Mouse (Mus musculus): ENCODE data around the gene Sdsl. TPM values are rescaled to one million over a fixed set of nuclear protein-coding genes. Genes with fewer than 3 reads are reported as not detected.
A peak's percentile ranks its signal among the peaks of the same experiment; 100 is the strongest.

Sdsl gene
- polyA plus RNA-seq, 1 experiment from 2014 or later = 8.6 TPM

DNA sequence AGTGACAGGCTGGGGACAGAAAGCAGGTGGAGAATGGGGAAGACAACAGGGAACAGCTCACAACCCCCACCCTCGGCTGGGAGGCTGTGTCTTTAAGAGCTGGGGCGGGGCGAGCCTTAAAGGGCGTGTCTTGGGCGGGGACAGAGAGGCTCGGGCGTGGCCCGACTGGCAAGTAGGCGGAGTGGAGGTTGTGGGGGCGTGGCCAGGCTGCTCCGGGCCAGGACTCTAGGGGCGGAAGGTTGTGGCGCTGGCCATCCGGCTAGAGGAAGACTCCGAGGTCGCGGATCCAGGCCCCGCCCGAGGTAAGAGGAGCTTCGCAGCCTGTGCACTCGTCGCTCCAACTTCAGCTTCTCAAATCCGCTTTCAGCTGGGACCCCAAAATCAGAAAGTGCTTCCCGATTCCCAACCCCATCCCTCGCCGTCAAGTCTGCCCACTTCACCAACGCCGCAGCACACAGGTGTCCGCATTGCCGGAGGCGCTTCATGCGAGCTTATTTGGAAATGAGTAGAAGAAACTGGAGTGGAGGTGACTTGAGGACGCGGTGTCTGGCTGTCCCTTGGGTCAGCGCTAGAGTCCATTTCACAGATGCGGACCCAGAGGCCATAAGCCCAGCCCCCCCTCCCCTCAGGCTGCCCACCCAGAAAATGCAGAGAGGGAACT lies 38.5 kb upstream of the Sdsl start, which contains the start of gene Slc8b1:
Gene Slc8b1, plus strand, starts transcription at position 187 of the 661 bp plus-strand sequence.
- Histone ChIP-seq H3K27me3 (ENCODE audit: control insufficient read depth, insufficient read depth, low read length) (0 out of 2 replicates have a peak, but pooled peaks cover 4% of the 10 kb centered on the region), H3K9ac (ENCODE audit: low read depth, low read length) (peak within 1 kb of the TSS; percentile 67), H3K4me2 (peak within 1 kb of the TSS; percentile 82), H3K36me3 (ENCODE audit: control insufficient read depth, insufficient read depth, low read length) (no peaks in the 10 kb centered on the region), H3K27ac (ENCODE audit: low read depth, low read length) (no peak within 1 kb of the TSS), H3K4me3 (ENCODE audit: low read depth, low read length) (peak within 1 kb of the TSS; percentile 55), H3K9me3 (replicated peaks; ENCODE audit: control insufficient read depth, low read length) (no peaks in the 10 kb centered on the region), H3K4me1 (ENCODE audit: control insufficient read depth, insufficient read depth, low read length) (peaks cover 12% of the 10 kb centered on the region; the same call in 1 of the 2 replicates)
- 2% methylated on average over 36 of the region's 36 CpGs for WGBS (ENCODE audit: insufficient replicate concordance)
- peak; percentile 87 for ATAC-seq (replicated peaks; ENCODE audit: insufficient number of reproducible peaks, low FRiP score, low TSS enrichment)

DNA sequence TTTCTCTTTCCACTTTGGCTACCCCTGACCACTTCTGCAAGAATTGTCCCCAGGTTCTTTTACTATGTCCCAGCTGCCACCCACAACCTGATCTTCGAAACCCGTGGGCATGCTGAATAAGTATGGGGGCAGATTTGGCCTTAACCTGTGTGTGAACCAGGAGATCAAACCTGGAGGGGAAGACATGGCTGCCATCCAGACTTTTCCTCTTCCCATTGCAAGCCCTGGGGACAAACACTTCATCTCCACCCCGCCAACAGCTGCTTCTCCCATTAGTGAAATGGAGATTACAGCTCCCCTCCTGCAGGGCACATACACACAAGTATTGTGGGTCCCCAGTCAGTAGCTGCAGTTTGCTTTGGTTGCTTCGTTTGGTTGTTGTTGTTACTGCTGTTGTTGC lies 34.7 kb upstream of the Sdsl start:
- Histone ChIP-seq H3K36me3 (ENCODE audit: control insufficient read depth, insufficient read depth, low read length) (no peaks in the 10 kb centered on the region), H3K9me3 (replicated peaks; ENCODE audit: control insufficient read depth, low read length) (no peaks in the 10 kb centered on the region), H3K4me2 (no peak overlapping the region), H3K9ac (ENCODE audit: low read depth, low read length) (no peak overlapping the region), H3K4me1 (ENCODE audit: control insufficient read depth, insufficient read depth, low read length) (peaks cover 11% of the 10 kb centered on the region), H3K27ac (ENCODE audit: low read depth, low read length) (no peak overlapping the region), H3K4me3 (ENCODE audit: low read depth, low read length) (no peak overlapping the region), H3K27me3 (ENCODE audit: control insufficient read depth, insufficient read depth, low read length) (0 out of 2 replicates have a peak, but pooled peaks cover 4% of the 10 kb centered on the region)
- no peak for ATAC-seq (replicated peaks; ENCODE audit: insufficient number of reproducible peaks, low FRiP score, low TSS enrichment)
- WGBS (ENCODE audit: insufficient replicate concordance) = 54% methylated on average over 4 of the region's 4 CpGs

DNA sequence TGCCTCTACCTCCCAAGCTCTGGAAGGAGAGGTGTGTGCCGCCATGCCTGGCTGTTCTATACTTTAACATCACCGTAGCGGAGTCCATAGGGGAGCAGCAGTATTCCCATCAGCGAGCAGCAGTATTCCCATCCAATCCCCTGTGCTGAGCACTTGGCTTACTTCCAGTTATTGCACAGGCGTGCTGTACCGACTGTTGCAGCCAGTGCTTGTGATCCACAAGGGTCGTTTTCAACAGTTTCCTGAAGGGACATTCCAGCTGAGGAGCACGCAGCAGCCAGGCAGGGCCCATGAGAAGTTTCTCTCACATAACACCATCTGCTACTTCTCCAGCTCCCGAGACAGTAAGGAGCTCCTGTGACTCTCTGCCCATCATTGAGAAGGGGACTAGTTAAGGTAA lies 33.9 kb upstream of the Sdsl start:
- no peaks in the 10 kb centered on the region for H3K9me3 ChIP-seq (replicated peaks; ENCODE audit: control insufficient read depth, low read length)
- no peak overlapping the region for H3K27ac ChIP-seq (ENCODE audit: low read depth, low read length)
- no peak overlapping the region for H3K4me2 ChIP-seq
- WGBS (ENCODE audit: insufficient replicate concordance) = 56% methylated on average over 9 of the region's 9 CpGs
- H3K4me1 ChIP-seq (ENCODE audit: control insufficient read depth, insufficient read depth, low read length) = peaks cover 14% of the 10 kb centered on the region
- no peaks in the 10 kb centered on the region for H3K36me3 ChIP-seq (ENCODE audit: control insufficient read depth, insufficient read depth, low read length)
- H3K4me3 ChIP-seq (ENCODE audit: low read depth, low read length) = no peak overlapping the region
- H3K27me3 ChIP-seq (ENCODE audit: control insufficient read depth, insufficient read depth, low read length) = 0 out of 2 replicates have a peak, but pooled peaks cover 2% of the 10 kb centered on the region
- H3K9ac ChIP-seq (ENCODE audit: low read depth, low read length) = no peak overlapping the region
- ATAC-seq (replicated peaks; ENCODE audit: insufficient number of reproducible peaks, low FRiP score, low TSS enrichment) = no peak

DNA sequence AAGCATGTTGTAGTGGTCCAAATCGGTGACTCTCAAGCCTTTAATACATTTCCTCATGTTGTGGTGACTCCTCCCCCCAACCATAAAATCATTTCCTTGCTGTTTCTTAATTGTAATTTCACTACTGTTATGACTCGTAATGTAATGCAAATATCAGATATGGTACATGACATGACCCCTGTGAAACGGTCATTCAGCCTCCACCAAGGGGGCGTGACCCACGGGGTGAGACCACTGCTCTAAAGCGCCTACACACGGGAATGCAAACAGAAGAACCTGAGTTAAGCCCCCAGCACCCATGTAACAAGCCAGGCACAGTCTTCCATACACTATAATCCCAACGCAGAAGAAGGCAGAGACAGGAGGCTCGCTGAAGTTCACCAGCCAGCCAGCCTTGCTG lies 33.2 kb upstream of the Sdsl start:
- no peak overlapping the region for H3K27ac ChIP-seq (ENCODE audit: low read depth, low read length)
- H3K4me3 ChIP-seq (ENCODE audit: low read depth, low read length) = no peak overlapping the region
- no peaks in the 10 kb centered on the region for H3K36me3 ChIP-seq (ENCODE audit: control insufficient read depth, insufficient read depth, low read length)
- H3K9me3 ChIP-seq (replicated peaks; ENCODE audit: control insufficient read depth, low read length) = no peaks in the 10 kb centered on the region
- 60% methylated on average over 9 of the region's 9 CpGs for WGBS (ENCODE audit: insufficient replicate concordance)
- no peaks in the 10 kb centered on the region for H3K27me3 ChIP-seq (ENCODE audit: control insufficient read depth, insufficient read depth, low read length)
- H3K9ac ChIP-seq (ENCODE audit: low read depth, low read length) = no peak overlapping the region
- peaks cover 12% of the 10 kb centered on the region for H3K4me1 ChIP-seq (ENCODE audit: control insufficient read depth, insufficient read depth, low read length)
- ATAC-seq (replicated peaks; ENCODE audit: insufficient number of reproducible peaks, low FRiP score, low TSS enrichment) = no peak
- H3K4me2 ChIP-seq = peak overlapping the region; percentile 50

DNA sequence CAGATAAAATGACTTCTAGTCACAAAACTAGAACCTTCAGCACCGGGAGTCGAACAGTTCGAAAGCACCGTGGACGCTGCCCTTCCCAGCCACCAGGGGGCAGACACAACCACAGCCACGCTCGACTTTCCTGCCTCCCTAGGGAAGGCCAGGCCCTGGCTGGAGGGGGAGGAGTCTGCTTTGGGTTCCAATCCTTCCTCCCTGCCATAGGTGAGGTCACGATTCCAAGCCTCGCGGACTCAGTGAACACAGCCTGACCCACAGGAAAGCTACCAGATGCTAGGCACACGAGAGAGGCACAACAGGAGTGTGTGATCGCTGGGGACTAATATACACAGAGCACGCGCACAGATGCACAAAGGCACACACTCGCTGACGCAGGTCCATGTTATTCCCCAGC lies 32.8 kb upstream of the Sdsl start:
- H3K9me3 ChIP-seq (replicated peaks; ENCODE audit: control insufficient read depth, low read length) = no peaks in the 10 kb centered on the region
- no peak for ATAC-seq (replicated peaks; ENCODE audit: insufficient number of reproducible peaks, low FRiP score, low TSS enrichment)
- H3K9ac ChIP-seq (ENCODE audit: low read depth, low read length) = no peak overlapping the region
- peak overlapping the region; percentile 50 for H3K4me2 ChIP-seq
- H3K4me1 ChIP-seq (ENCODE audit: control insufficient read depth, insufficient read depth, low read length) = peaks cover 12% of the 10 kb centered on the region
- H3K36me3 ChIP-seq (ENCODE audit: control insufficient read depth, insufficient read depth, low read length) = no peaks in the 10 kb centered on the region
- 21% methylated on average over 16 of the region's 16 CpGs for WGBS (ENCODE audit: insufficient replicate concordance)
- no peak overlapping the region for H3K4me3 ChIP-seq (ENCODE audit: low read depth, low read length)
- H3K27ac ChIP-seq (ENCODE audit: low read depth, low read length) = no peak overlapping the region
- no peaks in the 10 kb centered on the region for H3K27me3 ChIP-seq (ENCODE audit: control insufficient read depth, insufficient read depth, low read length)

DNA sequence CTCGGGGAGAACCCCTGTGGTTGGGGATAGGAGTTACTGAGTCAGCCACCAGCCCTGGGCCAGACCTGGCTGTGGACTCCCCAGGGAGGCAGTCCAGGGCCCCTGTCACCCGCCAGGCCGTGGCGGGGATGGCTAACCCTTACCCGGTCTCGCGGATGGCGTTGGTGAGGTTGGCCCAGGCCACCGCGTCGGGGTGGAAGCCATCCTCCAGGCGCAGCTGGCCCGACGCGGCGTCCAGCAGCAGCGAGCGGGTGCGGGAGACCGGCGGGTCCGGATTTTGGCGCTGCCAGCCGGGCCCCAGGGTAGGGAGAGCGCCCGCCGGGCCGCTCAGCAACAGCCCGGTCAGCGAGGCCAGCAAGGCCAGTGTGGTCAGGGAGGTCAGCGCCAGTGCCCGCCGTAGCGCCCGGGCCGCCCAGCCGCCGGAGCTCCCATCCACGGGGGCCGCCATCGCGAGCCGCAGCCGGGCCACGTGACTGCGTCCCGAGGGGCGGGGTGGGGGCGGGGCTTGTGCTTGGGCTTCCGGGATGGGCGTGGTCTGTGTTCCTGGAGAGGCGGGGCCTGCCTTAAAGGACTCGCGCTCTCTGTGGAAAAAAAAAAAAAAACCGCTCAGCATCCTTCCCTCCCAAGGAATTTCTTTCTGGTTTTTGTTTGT lies 30.7 kb upstream of the Sdsl start, which contains the start of gene Plbd2:
Gene Plbd2, minus strand, starts transcription at position 482 of the 652 bp plus-strand sequence.
- Histone ChIP-seq H3K4me3 (ENCODE audit: low read depth, low read length) (peak within 1 kb of the TSS; percentile 71), H3K36me3 (ENCODE audit: control insufficient read depth, insufficient read depth, low read length) (no peaks in the 10 kb centered on the region), H3K9ac (ENCODE audit: low read depth, low read length) (peak within 1 kb of the TSS; percentile 74), H3K27ac (ENCODE audit: low read depth, low read length) (no peak within 1 kb of the TSS), H3K9me3 (replicated peaks; ENCODE audit: control insufficient read depth, low read length) (no peaks in the 10 kb centered on the region), H3K4me2 (peak within 1 kb of the TSS; percentile 94), H3K27me3 (ENCODE audit: control insufficient read depth, insufficient read depth, low read length) (no peaks in the 10 kb centered on the region), H3K4me1 (ENCODE audit: control insufficient read depth, insufficient read depth, low read length) (peaks cover 12% of the 10 kb centered on the region)
- WGBS (ENCODE audit: insufficient replicate concordance) = under 1% methylated on average over 52 of the region's 55 CpGs
- peak; percentile 58 for ATAC-seq (replicated peaks; ENCODE audit: insufficient number of reproducible peaks, low FRiP score, low TSS enrichment)

DNA sequence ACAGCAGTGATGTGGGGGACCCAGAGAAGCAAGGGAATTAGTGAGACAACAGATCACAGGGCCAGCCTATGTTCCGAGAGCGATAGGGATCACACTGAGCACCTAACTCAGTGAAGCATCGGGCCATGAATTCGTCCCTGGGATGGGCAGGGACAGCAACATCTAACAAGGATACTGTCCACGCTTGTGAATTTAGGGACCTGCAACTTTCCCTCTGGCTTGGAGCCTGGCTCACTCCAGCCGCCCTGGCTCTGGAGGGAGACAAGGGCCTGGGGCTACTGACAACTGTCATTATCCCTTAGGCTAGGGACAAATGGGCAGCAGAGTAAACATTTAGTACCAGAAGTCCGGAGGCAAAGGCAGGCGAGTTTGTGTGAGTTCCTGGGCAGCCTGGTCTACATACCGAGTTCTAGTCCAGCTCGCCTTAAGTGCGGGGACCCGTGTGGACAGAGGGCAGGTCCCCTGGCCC lies 30.1 kb upstream of the Sdsl start:
- peak overlapping the region; percentile 71 for H3K4me3 ChIP-seq (ENCODE audit: low read depth, low read length)
- H3K9me3 ChIP-seq (replicated peaks; ENCODE audit: control insufficient read depth, low read length) = no peaks in the 10 kb centered on the region
- peaks cover 12% of the 10 kb centered on the region for H3K4me1 ChIP-seq (ENCODE audit: control insufficient read depth, insufficient read depth, low read length)
- ATAC-seq (replicated peaks; ENCODE audit: insufficient number of reproducible peaks, low FRiP score, low TSS enrichment) = no peak
- WGBS (ENCODE audit: insufficient replicate concordance) = 8% methylated on average over 12 of the region's 12 CpGs
- H3K9ac ChIP-seq (ENCODE audit: low read depth, low read length) = peak overlapping the region; percentile 74
- no peak overlapping the region for H3K27ac ChIP-seq (ENCODE audit: low read depth, low read length)
- H3K36me3 ChIP-seq (ENCODE audit: control insufficient read depth, insufficient read depth, low read length) = no peaks in the 10 kb centered on the region
- no peaks in the 10 kb centered on the region for H3K27me3 ChIP-seq (ENCODE audit: control insufficient read depth, insufficient read depth, low read length)
- H3K4me2 ChIP-seq = peak overlapping the region; percentile 94

DNA sequence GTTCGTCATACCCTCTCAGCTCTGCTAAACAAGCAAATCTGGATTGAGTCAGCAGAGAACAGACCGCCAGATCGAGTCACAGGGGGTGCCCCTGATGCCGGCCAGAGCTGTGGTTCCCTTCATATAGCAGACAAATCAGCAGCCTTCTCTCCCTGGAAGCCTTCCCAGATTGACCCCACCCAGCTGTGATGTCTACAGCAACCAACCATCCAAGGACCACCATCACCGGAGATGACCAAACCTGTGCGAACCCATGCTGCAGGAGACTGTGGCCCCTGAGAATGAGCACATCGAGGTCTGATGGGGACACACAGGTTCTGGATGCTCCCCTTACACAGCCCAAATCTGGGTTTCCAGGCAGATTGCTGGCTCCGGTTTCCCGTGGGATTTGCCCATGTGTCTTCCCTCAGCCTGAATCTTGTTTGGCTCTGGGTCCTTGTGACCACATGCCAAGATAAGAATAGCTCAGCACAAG lies 29.6 kb upstream of the Sdsl start:
- peak overlapping the region; percentile 74; the same call in 1 of the 2 replicates for H3K9ac ChIP-seq (ENCODE audit: low read depth, low read length)
- no peaks in the 10 kb centered on the region for H3K36me3 ChIP-seq (ENCODE audit: control insufficient read depth, insufficient read depth, low read length)
- no peak overlapping the region for H3K27ac ChIP-seq (ENCODE audit: low read depth, low read length)
- 61% methylated on average over 9 of the region's 9 CpGs for WGBS (ENCODE audit: insufficient replicate concordance)
- peak overlapping the region; percentile 71 for H3K4me3 ChIP-seq (ENCODE audit: low read depth, low read length)
- peak overlapping the region; percentile 94 for H3K4me2 ChIP-seq
- ATAC-seq (replicated peaks; ENCODE audit: insufficient number of reproducible peaks, low FRiP score, low TSS enrichment) = no peak
- no peaks in the 10 kb centered on the region for H3K27me3 ChIP-seq (ENCODE audit: control insufficient read depth, insufficient read depth, low read length)
- no peaks in the 10 kb centered on the region for H3K9me3 ChIP-seq (replicated peaks; ENCODE audit: control insufficient read depth, low read length)
- H3K4me1 ChIP-seq (ENCODE audit: control insufficient read depth, insufficient read depth, low read length) = peaks cover 12% of the 10 kb centered on the region

Data from heart, embryonic 11.5 days (tissue).